Comparison of ENCODE assay signal across 27 mouse cellular contexts in genomic region chr7:24563191-24563836, GRCm38 (mm10). TPM values are rescaled to one million over a fixed set of nuclear protein-coding genes. Genes with fewer than 3 reads are reported as not detected.
DNase-seq lines count a peak whose midpoint lies in the region; TF ChIP-seq lines count a peak whose summit lies in the region.
"Had no signal": no experiment of that assay in that cellular context is flagged by ENCODE, and none has a peak within 500 bp of the region (broad histone marks: within the 10 kb centered on the region; RNA-seq: fewer than 3 reads in every experiment).

No protein-coding gene starts in this region.

- peak overlapping the region; percentile 7 for H3K4me2 ChIP-seq in CH12.LX (ENCODE audit: insufficient read depth, low read depth, poor library complexity, severe bottlenecking)
- H3K4me2 ChIP-seq: embryonic facial prominence, embryonic 13.5 days; embryonic facial prominence, embryonic 15.5 days; forebrain, embryonic 12.5 days had no signal

- dilution Hi-C loops in CH12.LX (cut with MboI; ENCODE audit: extremely low pct_ligation_motif_present, extremely low pct_unique_long_range_greater_than_20kb, low sequenced_read_pairs): no loop called here

- no peaks in the 10 kb centered on the region for H3K27me3 ChIP-seq in CH12.LX (replicated peaks)
- H3K27me3 ChIP-seq: embryonic facial prominence, embryonic 13.5 days; embryonic facial prominence, embryonic 15.5 days; forebrain, embryonic 12.5 days; Patski had no signal

- no peaks in the 10 kb centered on the region for H3K9me3 ChIP-seq in CH12.LX (replicated peaks; ENCODE audit: low read length)
- H3K9me3 ChIP-seq: embryonic facial prominence, embryonic 13.5 days; embryonic facial prominence, embryonic 15.5 days; forebrain, embryonic 10.5 days; forebrain, embryonic 12.5 days; G1E had no signal

- peak overlapping the region; percentile 100 for H3K27ac ChIP-seq in CH12.LX (ENCODE audit: insufficient read depth, low read depth)
- H3K27ac ChIP-seq: embryonic facial prominence, embryonic 13.5 days; embryonic facial prominence, embryonic 15.5 days; forebrain, embryonic 10.5 days; forebrain, embryonic 12.5 days had no signal

- peak; percentile 33; the same call in 1 of the 2 replicates for TF ChIP-seq EP300 in CH12.LX (IDR thresholded peaks at IDR 0.05; ENCODE audit: low read length)

- peaks cover 15% of the 10 kb centered on the region; the same call in 1 of the 2 replicates for H3K79me2 ChIP-seq in CH12.LX (replicated peaks; ENCODE audit: control insufficient read depth, extremely low read depth, insufficient read depth, poor library complexity, severe bottlenecking)

- peaks cover 55 to 93% of the 10 kb centered on the region in 2 experiments for H3K4me1 ChIP-seq in CH12.LX (ENCODE audit: control insufficient read depth in 1 of 2, insufficient read depth in 2 of 2)
- H3K4me1 ChIP-seq: embryonic facial prominence, embryonic 13.5 days; embryonic facial prominence, embryonic 15.5 days; forebrain, embryonic 10.5 days; forebrain, embryonic 12.5 days had no signal

- TF ChIP-seq CTCF in CH12.LX (conservative IDR thresholded peaks at IDR 0.05 in 1 of 2, IDR thresholded peaks at IDR 0.05 in 1 of 2; ENCODE audit: low read depth in 2 of 2, low read length in 2 of 2): no peak

- H3K36me3 ChIP-seq in CH12.LX (replicated peaks in 1 of 2; ENCODE audit: control insufficient read depth in 1 of 2, insufficient read depth in 1 of 2, low read length in 1 of 2): peaks cover 43 to 67% of the 10 kb centered on the region in 2 experiments

- peak; percentile 53 to 59 for DNase-seq in spleen, postnatal 36 days (ENCODE audit: low spot score in 2 of 2)
- DNase-seq in spleen, postnatal 14 days (ENCODE audit: low spot score in 2 of 2): no peak
- peak; percentile 63 for DNase-seq in CH12.LX (ENCODE audit: extremely low read depth)
- DNase-seq in gastrocnemius, postnatal 36 days: no peak
- DNase-seq in gastrocnemius, postnatal 14 days: no peak
- DNase-seq: adrenal gland, adult 8-10 months; adrenal gland, postnatal 14 days; adrenal gland, postnatal 36 days; cerebellum, adult 11-12 months; cerebellum, adult 2 months; cerebellum, adult 9-10 months; cerebellum, postnatal 10 days; cerebellum, postnatal 25 days; embryo, embryonic 11 days had no signal

- intact Hi-C loops in gastrocnemius, postnatal 36 days (cut with DNase I): no loop called here
- intact Hi-C loops in gastrocnemius, postnatal 14 days (cut with DNase I; ENCODE audit: low total_unique reads): loop anchor here (10.0 kb wide), 2 partner anchors 49 to 89 kb away; partner anchors contain the start of gene AC161166.1

- peak overlapping the region; percentile 6 to 47 (median 24) for H3K4me3 ChIP-seq in CH12.LX (replicated peaks in 1 of 3; ENCODE audit: low read depth in 2 of 3, low read length in 2 of 3, poor library complexity in 1 of 3)
- H3K4me3 ChIP-seq: embryonic facial prominence, embryonic 13.5 days; embryonic facial prominence, embryonic 15.5 days; erythroblast, embryonic 14.5 days; forebrain, embryonic 10.5 days; forebrain, embryonic 12.5 days had no signal

- no peak for TF ChIP-seq POLR2A in CH12.LX (IDR thresholded peaks at IDR 0.05; ENCODE audit: low read depth, low read length)

- peak overlapping the region; percentile 7 for H3K9ac ChIP-seq in CH12.LX (ENCODE audit: insufficient read depth, low read depth)
- H3K9ac ChIP-seq: embryonic facial prominence, embryonic 13.5 days; embryonic facial prominence, embryonic 15.5 days; forebrain, embryonic 12.5 days had no signal

- TF ChIP-seq RAD21 in CH12.LX (IDR thresholded peaks at IDR 0.05; ENCODE audit: low read depth, low read length): no peak

- in situ Hi-C loops in CH12.LX (cut with MboI; ENCODE audit: low pct_ligation_motif_present, low pct_unique_long_range_greater_than_20kb, low sequenced_read_pairs): no loop called here

TF ChIP-seq in CH12.LX, 34 proteins besides CTCF, POLR2A, EP300 and RAD21:
- TF ChIP-seq E2F4 (IDR thresholded peaks at IDR 0.05; ENCODE audit: insufficient replicate concordance, low read depth, low read length): no peak
- TF ChIP-seq TCF12 (IDR thresholded peaks at IDR 0.05; ENCODE audit: low read depth, low read length): 0 out of 2 replicates have a peak, but pooled peaks have one; percentile 59
- TF ChIP-seq BHLHE40 (IDR thresholded peaks at IDR 0.05; ENCODE audit: low read depth, low read length): 0 out of 2 replicates have a peak, but pooled peaks have one; percentile 18
- 0 out of 2 replicates have a peak, but pooled peaks have one; percentile 28 for TF ChIP-seq IRF4 (IDR thresholded peaks at IDR 0.05; ENCODE audit: low read depth, low read length)
- no peak for TF ChIP-seq MAFK (IDR thresholded peaks at IDR 0.05; ENCODE audit: insufficient replicate concordance, low read length)
- TF ChIP-seq ZC3H11A (IDR thresholded peaks at IDR 0.05; ENCODE audit: low read depth, low read length): no peak
- no peak for TF ChIP-seq KAT2A (IDR thresholded peaks at IDR 0.05; ENCODE audit: insufficient replicate concordance, low read length)

RNA-seq across cellular contexts. Expression of gene Xrcc1, which starts 17.2 kb away (rescaled TPM):
- total RNA-seq in CH12.LX (2012; rRNA removed) (128 and 136 TPM in 2 replicates), CH12.LX (2014; rRNA removed) (81.7 and 86.3 TPM in 2 replicates)
- polyA plus RNA-seq in CH12.LX (2012; ENCODE audit: insufficient read length, low read depth): 148 and 162 TPM in 2 replicates
- total RNA-seq in gastrocnemius, postnatal 36 days (2021): 10 to 100 TPM; 17.1 to 21.4 TPM
- 10 to 100 TPM; 16.5 to 18.5 TPM for total RNA-seq in gastrocnemius, postnatal 14 days (2021)

RNA-seq across cellular contexts. Expression of gene Pinlyp, which starts 17.4 kb away (rescaled TPM):
- total RNA-seq in CH12.LX (2012; rRNA removed) (6.1 and 6.4 TPM in 2 replicates), CH12.LX (2014; rRNA removed) (11.9 and 17.3 TPM in 2 replicates)
- polyA plus RNA-seq in CH12.LX (2012; ENCODE audit: insufficient read length, low read depth): 6.6 and 7.4 TPM in 2 replicates
- not detected for total RNA-seq in gastrocnemius, postnatal 36 days (2021)
- not detected for total RNA-seq in gastrocnemius, postnatal 14 days (2021)
- total RNA-seq: adrenal gland, adult 18-20 months; adrenal gland, adult 8-10 months; adrenal gland, postnatal 14 days; adrenal gland, postnatal 36 days; G1E had no signal
- polyA plus RNA-seq: activated CD4-positive, CD25-positive, alpha-beta regulatory T cell, adult 4 months; CD4-positive, CD25-positive, alpha-beta regulatory T cell, adult 4 months; cerebellum, adult 2 months; embryonic facial prominence, embryonic 11.5 days; erythroblast, embryonic 14.5 days; forebrain, embryonic 10.5 days; forebrain, embryonic 12.5 days; forebrain, embryonic 16.5 days; frontal cortex, adult 2 months; G1E had no signal

RNA-seq across cellular contexts. Expression of gene Ethe1, which starts 24.0 kb away (rescaled TPM):
- 18.6 and 24.1 TPM in 2 replicates for total RNA-seq in CH12.LX (2012; rRNA removed)
- total RNA-seq in CH12.LX (2014; rRNA removed): 25.0 and 32.0 TPM in 2 replicates
- polyA plus RNA-seq in CH12.LX (2012; ENCODE audit: insufficient read length, low read depth): 16.5 and 22.8 TPM in 2 replicates
- 10 to 100 TPM; 23.0 to 24.2 TPM for total RNA-seq in gastrocnemius, postnatal 36 days (2021)
- 10 to 100 TPM; 12.0 to 15.3 TPM for total RNA-seq in gastrocnemius, postnatal 14 days (2021)

RNA-seq across cellular contexts. Expression of gene Zfp575, which starts 24.1 kb away (rescaled TPM):
- total RNA-seq in CH12.LX (2012; rRNA removed) (0.46 and 0.81 TPM in 2 replicates), CH12.LX (2014; rRNA removed) (0.09 TPM in 1 of 2 replicates, not detected in the other)
- polyA plus RNA-seq in CH12.LX (2012; ENCODE audit: insufficient read length, low read depth): 0.14 and 0.20 TPM in 2 replicates
- total RNA-seq in gastrocnemius, postnatal 36 days (2021): under 1 TPM in 1 of 2 experiments, not detected in 1; 0.18 TPM
- total RNA-seq in gastrocnemius, postnatal 14 days (2021): under 1 TPM; 0.38 to 0.45 TPM
- polyA plus RNA-seq: G1E, Patski had no signal

RNA-seq across cellular contexts. Expression of gene Irgq, which starts 32.8 kb away (rescaled TPM):
- total RNA-seq in CH12.LX (2012; rRNA removed): 8.7 and 10.1 TPM in 2 replicates
- 4.6 and 5.1 TPM in 2 replicates for total RNA-seq in CH12.LX (2014; rRNA removed)
- polyA plus RNA-seq in CH12.LX (2012; ENCODE audit: insufficient read length, low read depth): 8.6 and 9.9 TPM in 2 replicates
- 10 to 100 TPM; 10.7 to 10.9 TPM for total RNA-seq in gastrocnemius, postnatal 36 days (2021)
- total RNA-seq in gastrocnemius, postnatal 14 days (2021): 10 to 100 TPM; 10.5 to 12.8 TPM

Comparison
In these comparisons a context has a peak if more than half of its experiments do, and no peak if none do; other contexts are left out.
1. DNase-seq: peak in spleen, postnatal 36 days (2 of 2) and CH12.LX (single experiment); none in spleen, postnatal 14 days (0 of 2), gastrocnemius, postnatal 36 days (0 of 2) and gastrocnemius, postnatal 14 days (single experiment).
2. RNA of gene Pinlyp, which starts 17.4 kb away (total RNA-seq): 6.1 to 17.3 TPM in CH12.LX; not detected in gastrocnemius, postnatal 36 days and not detected in gastrocnemius, postnatal 14 days; every median in the first group is over 4 times any median in the second.